Mouse (Mus musculus) kidney, adult 18-20 months (tissue): ENCODE results near the gene Exoc3l4.

Experiments
- DNase-seq: peaks from one replicate; pipeline ENCODE4 v3.0.0; 2021

Exoc3l4 gene

GRCm38 (mm10) chr12:111454021-111454420 lies 37.2 kb downstream of the Exoc3l4 start:
- DNase-seq, result no peak

GRCm38 (mm10) chr12:111454543-111455280 lies 37.9 kb downstream of the Exoc3l4 start:
- no peak for DNase-seq

GRCm38 (mm10) chr12:111455311-111455846 lies 38.6 kb downstream of the Exoc3l4 start:
- DNase-seq, result peak; percentile 40

GRCm38 (mm10) chr12:111455860-111456259 lies 39.0 kb downstream of the Exoc3l4 start:
- no peak for DNase-seq

GRCm38 (mm10) chr12:111457742-111458141 lies 40.9 kb downstream of the Exoc3l4 start:
- no peak for DNase-seq

GRCm38 (mm10) chr12:111463570-111463969 lies 46.8 kb downstream of the Exoc3l4 start:
- DNase-seq, result no peak

- no peak for DNase-seq
Observed at GRCm38 (mm10) chr12:111466369-111466768, 49.6 kb downstream of the Exoc3l4 start.

- no peak for DNase-seq
Observed at GRCm38 (mm10) chr12:111468206-111468605, 51.4 kb downstream of the Exoc3l4 start.

GRCm38 (mm10) chr12:111469507-111469906 lies 52.7 kb downstream of the Exoc3l4 start:
- peak; percentile 75 for DNase-seq

GRCm38 (mm10) chr12:111471119-111471518 lies 54.3 kb downstream of the Exoc3l4 start:
- no peak for DNase-seq

- no peak for DNase-seq
Observed at GRCm38 (mm10) chr12:111471721-111472120, 54.9 kb downstream of the Exoc3l4 start.

GRCm38 (mm10) chr12:111472886-111473285 lies 56.1 kb downstream of the Exoc3l4 start:
- no peak for DNase-seq

GRCm38 (mm10) chr12:111474384-111474783 lies 57.6 kb downstream of the Exoc3l4 start:
- no peak for DNase-seq

- peak; percentile 75 for DNase-seq
Observed at GRCm38 (mm10) chr12:111474893-111475643, 58.3 kb downstream of the Exoc3l4 start.

GRCm38 (mm10) chr12:111478924-111479323 lies 62.1 kb downstream of the Exoc3l4 start:
- no peak for DNase-seq

- peak; percentile 63 for DNase-seq
Observed at GRCm38 (mm10) chr12:111479917-111480316, 63.1 kb downstream of the Exoc3l4 start.
